Mouse (Mus musculus): ENCODE results near the gene Nol10.
"Not testable (repeated sequence)": the region's sequence is repeated elsewhere in the genome, so short reads cannot be mapped to it uniquely, and the experiment has no call there.

GRCm38 (mm10) chr12:17464550-17464949 is 116.3 kb downstream of the Nol10 start:
- TF ChIP-seq POLR2A (IDR thresholded peaks at IDR 0.05; ENCODE audit: borderline replicate concordance, extremely low read depth, insufficient read depth, insufficient read length, poor library complexity, severe bottlenecking); CTCF (IDR thresholded peaks at IDR 0.05; ENCODE audit: borderline replicate concordance, extremely low read depth, insufficient read depth, insufficient read length): not testable (repeated sequence)
